Mouse (Mus musculus) layer of hippocampus, adult 9-10 months (tissue): ENCODE results near the gene Olfr1491.

ENCODE experiments used
- DNase-seq: peaks from one replicate; pipeline ENCODE4 v3.0.0; 2022; ENCODE audit warnings: low spot score

Olfr1491 gene

DNA sequence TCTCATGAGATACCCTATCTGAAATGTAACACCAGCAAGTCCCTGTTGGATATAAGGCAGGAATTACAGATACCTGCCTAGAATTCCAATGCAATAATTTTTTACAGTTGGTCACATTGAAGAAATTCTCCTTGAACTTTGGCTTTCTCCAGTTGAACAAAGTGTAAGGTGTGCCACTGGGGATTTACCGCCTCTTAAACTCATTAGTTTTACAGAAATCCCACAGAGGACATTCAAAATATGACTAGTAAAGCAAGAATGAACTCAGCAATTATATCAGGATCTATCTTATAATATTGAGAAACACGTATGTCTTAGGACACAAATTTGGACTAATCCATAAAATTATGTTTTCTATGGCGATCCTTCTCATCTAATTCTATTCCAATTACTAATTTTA is at the start of gene Olfr1491:
Gene Olfr1491 (plus strand): TSS at position 301 of the 400 bp plus-strand sequence.
- no peak for DNase-seq

DNA sequence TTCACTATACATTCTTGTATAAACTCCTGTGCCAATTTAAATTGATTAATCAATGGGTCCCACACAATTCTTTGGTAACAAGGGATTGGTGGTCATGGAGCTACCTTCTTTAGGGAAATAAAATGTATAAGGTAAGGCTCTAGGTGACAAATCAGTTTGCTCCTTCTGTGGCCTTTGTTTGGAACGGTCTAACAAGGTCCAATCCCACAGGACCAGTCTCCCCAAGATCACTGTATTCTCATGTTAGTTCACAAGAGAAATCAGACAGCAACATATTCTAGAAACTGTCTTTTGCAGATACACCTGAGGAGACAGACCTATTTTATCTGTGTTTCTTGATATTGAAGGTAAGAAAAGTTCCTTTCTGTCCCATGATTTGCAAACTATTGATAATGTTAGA is 46.3 kb upstream of the Olfr1491 start, which contains the start of gene Olfr1490:
Gene Olfr1490 (plus strand): TSS at position 301 of the 400 bp plus-strand sequence.
- DNase-seq: no peak

DNA sequence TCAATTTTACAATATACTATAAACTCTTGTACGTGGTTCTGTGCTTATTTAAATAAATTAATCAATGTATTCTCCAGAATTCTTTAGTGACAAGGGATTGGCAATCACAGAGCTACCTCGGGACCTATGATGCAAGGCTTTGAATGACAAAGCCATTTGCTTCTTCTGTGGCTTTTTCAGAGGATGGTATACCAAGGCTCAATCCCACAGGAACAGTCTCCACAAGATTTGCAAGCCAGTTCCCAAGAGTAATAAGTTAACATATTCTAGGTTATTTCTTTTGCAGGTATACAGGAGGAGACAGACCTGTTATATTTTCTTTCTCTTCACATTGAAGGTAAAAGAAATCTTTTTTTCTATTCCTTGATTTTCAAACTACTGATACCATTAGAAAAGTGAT is 25.9 kb downstream of the Olfr1491 start, which contains the start of gene Olfr1493-ps1:
Gene Olfr1493-ps1 (plus strand): TSS at position 301 of the 400 bp plus-strand sequence.
- no peak for DNase-seq

DNA sequence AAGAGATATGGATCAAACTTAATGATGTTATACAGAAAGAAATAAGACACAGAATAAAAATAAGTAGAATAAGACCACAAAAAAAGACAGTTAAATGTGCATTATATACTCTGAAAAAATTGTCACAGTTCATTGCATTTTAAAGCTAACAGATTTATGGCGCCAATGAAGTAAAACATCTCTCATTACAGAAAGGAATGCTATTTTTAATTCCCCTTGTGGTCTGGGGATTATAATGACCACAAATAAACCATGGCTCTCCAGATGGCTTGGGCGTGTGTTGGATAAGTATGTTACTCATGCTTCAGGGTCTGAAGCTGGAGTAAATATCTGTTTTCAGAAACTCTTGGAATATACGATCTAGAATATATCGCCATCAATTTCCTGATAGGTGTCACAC is 42.4 kb downstream of the Olfr1491 start, which contains the start of gene Olfr1494:
Gene Olfr1494 (plus strand): TSS at position 301 of the 400 bp plus-strand sequence.
- no peak for DNase-seq

DNA sequence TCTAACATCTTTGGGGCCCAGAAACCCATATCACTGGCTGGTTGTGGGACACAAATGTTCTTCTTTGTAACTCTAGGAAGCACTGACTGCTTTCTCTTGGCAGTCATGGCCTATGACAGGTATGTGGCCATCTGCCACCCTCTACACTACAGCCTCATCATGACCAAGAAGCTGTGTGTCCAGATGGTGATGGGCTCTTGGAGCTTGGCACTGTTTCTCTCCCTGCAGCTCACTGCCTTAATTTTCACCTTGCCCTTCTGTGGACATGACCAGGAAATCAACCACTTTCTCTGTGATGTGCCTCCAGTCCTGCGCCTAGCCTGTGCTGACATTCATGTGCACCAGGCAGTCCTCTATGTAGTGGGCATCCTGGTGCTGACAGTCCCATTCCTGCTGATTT is 52.3 kb downstream of the Olfr1491 start:
- DNase-seq: no peak
